Mouse (Mus musculus) small intestine, adult 2 months (tissue): ENCODE measurements around the gene Zfp280b.

Experiments used
- CTCF ChIP-seq: fragments of 200-500 bp; IDR thresholded peaks from 2 replicates; pipeline ENCODE4 v1.5.1; 2012; ENCODE audit warnings: low read depth, mild to moderate bottlenecking, control low read depth, inconsistent platforms, low read length, moderate library complexity, mixed read lengths; ENCODE audit not compliant: insufficient replicate concordance, insufficient read length; ENCODE audit errors: extremely low read depth
- POLR2A ChIP-seq: fragments of 200-500 bp; IDR thresholded peaks from 2 replicates; pipeline ENCODE4 v1.6.1; 2012; ENCODE audit warnings: low read depth, mild to moderate bottlenecking, control low read depth, inconsistent platforms, low read length, moderate library complexity

DNA sequence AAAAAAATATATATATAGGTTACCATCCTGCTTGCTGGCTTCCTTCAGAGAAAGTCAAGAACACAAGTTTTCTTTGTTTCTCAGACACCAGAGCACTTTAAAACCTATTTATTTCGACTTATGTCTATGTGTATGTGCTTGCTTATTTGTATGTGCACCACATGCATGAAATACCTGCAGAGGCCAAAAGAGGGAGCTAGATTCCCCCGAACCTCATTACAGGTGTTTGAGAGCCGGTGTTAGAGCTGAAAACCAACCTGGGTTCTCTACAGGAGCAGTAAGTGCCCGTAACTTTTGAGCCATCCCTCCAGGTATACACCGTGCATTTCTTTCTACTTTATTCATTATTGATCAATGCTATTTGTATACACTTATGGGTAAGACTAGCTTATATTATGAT, 30.0 kb downstream of the Zfp280b start:
- no peak for TF ChIP-seq POLR2A
- TF ChIP-seq CTCF, result no peak
